Comparison of ENCODE assay signal across 10 mouse cellular contexts in the genomic region with DNA sequence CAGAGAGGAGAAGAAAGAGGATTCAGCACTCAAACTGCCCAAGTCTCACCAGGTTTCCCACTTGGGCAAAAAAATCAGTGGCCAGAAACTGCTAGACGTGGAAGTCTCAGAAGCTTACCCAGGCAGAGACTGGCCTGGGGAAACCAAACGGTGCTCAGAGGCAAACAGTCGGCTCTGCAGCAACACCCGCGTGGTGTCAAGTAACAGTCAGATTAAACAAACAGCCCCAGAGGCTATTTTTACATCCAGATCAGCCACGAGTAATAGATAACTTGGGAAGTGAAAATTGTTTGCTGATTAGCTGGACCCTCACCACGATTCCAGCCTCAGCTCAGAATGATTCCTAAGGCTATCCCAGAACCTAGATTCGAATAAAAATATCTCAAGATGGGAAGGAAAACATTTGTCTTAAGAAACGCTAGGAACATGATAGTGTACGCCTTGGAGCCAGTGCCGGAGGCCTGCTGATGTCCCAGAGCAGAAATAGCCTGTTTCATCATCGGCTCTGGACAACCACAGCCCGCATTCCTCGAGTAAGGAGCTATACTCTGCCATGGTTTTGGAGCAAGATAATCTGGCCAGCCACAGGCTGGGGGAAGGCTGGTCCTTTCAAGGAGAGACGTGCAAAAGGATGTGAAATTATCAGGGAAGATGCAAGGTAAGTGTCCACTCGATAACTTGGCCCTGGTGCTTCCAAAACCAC. TPM values are rescaled to one million over a fixed set of nuclear protein-coding genes. Genes with fewer than 3 reads are reported as not detected.
A peak's percentile ranks its signal among the peaks of the same experiment; 100 is the strongest.
DNase-seq lines count a peak whose midpoint lies in the region; ATAC-seq and TF ChIP-seq lines count a peak whose summit lies in the region.
"Had no signal": no experiment of that assay in that cellular context is flagged by ENCODE, and none has a peak within 500 bp of the region (broad histone marks: within the 10 kb centered on the region; RNA-seq: fewer than 3 reads in every experiment).

TSS of gene 3425401B19Rik (minus strand) at position 170 of the 703 bp plus-strand sequence.

- no peaks in the 10 kb centered on the region for H3K9me3 ChIP-seq in intestine, embryonic 14.5 days (ENCODE audit: control insufficient read depth, low read length)
- H3K9me3 ChIP-seq in intestine, embryonic 15.5 days = no peaks in the 10 kb centered on the region
- H3K9me3 ChIP-seq in embryonic facial prominence, embryonic 14.5 days (ENCODE audit: control insufficient read depth, low read length) = no peaks in the 10 kb centered on the region
- H3K9me3 ChIP-seq in heart, embryonic 13.5 days = no peaks in the 10 kb centered on the region
- H3K9me3 ChIP-seq in midbrain, embryonic 15.5 days = no peaks in the 10 kb centered on the region

- no peak within 1 kb of the TSS for H3K4me3 ChIP-seq in intestine, embryonic 14.5 days (ENCODE audit: low read depth, low read length)
- H3K4me3 ChIP-seq in intestine, embryonic 15.5 days (replicated peaks) = no peak within 1 kb of the TSS
- no peak within 1 kb of the TSS for H3K4me3 ChIP-seq in embryonic facial prominence, embryonic 14.5 days (ENCODE audit: low read depth, low read length)
- peak within 1 kb of the TSS; percentile 62 for H3K4me3 ChIP-seq in heart, embryonic 13.5 days
- no peak within 1 kb of the TSS for H3K4me3 ChIP-seq in midbrain, embryonic 15.5 days
- H3K4me3 ChIP-seq in left cerebral cortex, adult 2 months = no peak within 1 kb of the TSS

- intact Hi-C loops in left cerebral cortex, adult 2 months (cut with DNase I) = no loop called here

- no peaks in the 10 kb centered on the region for H3K36me3 ChIP-seq in intestine, embryonic 14.5 days (ENCODE audit: control insufficient read depth, insufficient read depth, low read length)
- no peaks in the 10 kb centered on the region for H3K36me3 ChIP-seq in intestine, embryonic 15.5 days
- H3K36me3 ChIP-seq in embryonic facial prominence, embryonic 14.5 days (ENCODE audit: control insufficient read depth, insufficient read depth, low read length) = no peaks in the 10 kb centered on the region
- H3K36me3 ChIP-seq in heart, embryonic 13.5 days = no peaks in the 10 kb centered on the region
- H3K36me3 ChIP-seq in midbrain, embryonic 15.5 days (replicated peaks) = no peaks in the 10 kb centered on the region

- peak within 1 kb of the TSS; percentile 36; the same call in 1 of the 2 replicates for H3K4me2 ChIP-seq in intestine, embryonic 14.5 days (ENCODE audit: low read length)
- H3K4me2 ChIP-seq in intestine, embryonic 15.5 days (replicated peaks) = no peak within 1 kb of the TSS
- H3K4me2 ChIP-seq in embryonic facial prominence, embryonic 14.5 days (ENCODE audit: low read depth, low read length) = peak within 1 kb of the TSS; percentile 1; the same call in 1 of the 2 replicates
- peak within 1 kb of the TSS; percentile 70 for H3K4me2 ChIP-seq in heart, embryonic 13.5 days
- H3K4me2 ChIP-seq in midbrain, embryonic 15.5 days = peak within 1 kb of the TSS; percentile 37

- H3K9ac ChIP-seq in intestine, embryonic 14.5 days (ENCODE audit: low read length) = no peak within 1 kb of the TSS
- H3K9ac ChIP-seq in intestine, embryonic 15.5 days = no peak within 1 kb of the TSS
- H3K9ac ChIP-seq in embryonic facial prominence, embryonic 14.5 days (ENCODE audit: low read depth, low read length) = peak within 1 kb of the TSS; percentile 41; the same call in 1 of the 2 replicates
- H3K9ac ChIP-seq in heart, embryonic 13.5 days = peak within 1 kb of the TSS; percentile 88
- no peak within 1 kb of the TSS for H3K9ac ChIP-seq in midbrain, embryonic 15.5 days

- no peak within 1 kb of the TSS for H3K27ac ChIP-seq in intestine, embryonic 14.5 days (ENCODE audit: low read depth)
- no peak within 1 kb of the TSS for H3K27ac ChIP-seq in intestine, embryonic 15.5 days
- H3K27ac ChIP-seq in embryonic facial prominence, embryonic 14.5 days (replicated peaks; ENCODE audit: low read depth, low read length) = no peak within 1 kb of the TSS
- H3K27ac ChIP-seq in heart, embryonic 13.5 days (replicated peaks) = peak within 1 kb of the TSS; percentile 97
- no peak within 1 kb of the TSS for H3K27ac ChIP-seq in midbrain, embryonic 15.5 days
- H3K27ac ChIP-seq in left cerebral cortex, adult 2 months = no peak within 1 kb of the TSS

- no peak for TF ChIP-seq CTCF in left cerebral cortex, adult 2 months (IDR thresholded peaks at IDR 0.05)

- ATAC-seq in intestine, embryonic 14.5 days (replicated peaks; ENCODE audit: low FRiP score, low TSS enrichment, low read depth) = no peak
- no peak for ATAC-seq in intestine, embryonic 15.5 days
- no peak for ATAC-seq in embryonic facial prominence, embryonic 14.5 days (ENCODE audit: low read depth)
- no peak for ATAC-seq in heart, embryonic 13.5 days (ENCODE audit: extremely low read depth, insufficient number of reproducible peaks, low FRiP score, low TSS enrichment)
- ATAC-seq in midbrain, embryonic 15.5 days (replicated peaks) = no peak
- ATAC-seq in activated CD4-positive, CD25-positive, alpha-beta regulatory T cell, adult 4 months = no peak

- H3K27me3 ChIP-seq in intestine, embryonic 14.5 days (replicated peaks; ENCODE audit: control insufficient read depth, insufficient read depth, low read length) = no peaks in the 10 kb centered on the region
- H3K27me3 ChIP-seq in intestine, embryonic 15.5 days (replicated peaks) = no peaks in the 10 kb centered on the region
- no peaks in the 10 kb centered on the region for H3K27me3 ChIP-seq in embryonic facial prominence, embryonic 14.5 days (replicated peaks; ENCODE audit: control insufficient read depth, insufficient read depth, low read length)
- H3K27me3 ChIP-seq in heart, embryonic 13.5 days (replicated peaks) = peaks cover 3% of the 10 kb centered on the region; the same call in 1 of the 2 replicates
- H3K27me3 ChIP-seq in midbrain, embryonic 15.5 days (replicated peaks) = no peaks in the 10 kb centered on the region

- 33% methylated on average over 16 of the region's 16 CpGs for WGBS in intestine, embryonic 14.5 days
- 39% methylated on average over 16 of the region's 16 CpGs for WGBS in intestine, embryonic 15.5 days
- WGBS in embryonic facial prominence, embryonic 14.5 days = 37% methylated on average over 16 of the region's 16 CpGs
- WGBS in heart, embryonic 13.5 days = 13% methylated on average over 16 of the region's 16 CpGs
- 69% methylated on average over 16 of the region's 16 CpGs for WGBS in midbrain, embryonic 15.5 days

- H3K4me1 ChIP-seq in intestine, embryonic 14.5 days (replicated peaks; ENCODE audit: control insufficient read depth, insufficient read depth, low read length) = peaks cover 3% of the 10 kb centered on the region; the same call in 1 of the 2 replicates
- H3K4me1 ChIP-seq in intestine, embryonic 15.5 days (replicated peaks) = peaks cover 13% of the 10 kb centered on the region; the same call in 1 of the 2 replicates
- H3K4me1 ChIP-seq in embryonic facial prominence, embryonic 14.5 days (ENCODE audit: control insufficient read depth, insufficient read depth, low read length) = no peaks in the 10 kb centered on the region; the same call in none of the 2 replicates
- H3K4me1 ChIP-seq in heart, embryonic 13.5 days = peaks cover 49% of the 10 kb centered on the region
- H3K4me1 ChIP-seq in midbrain, embryonic 15.5 days = peaks cover 14% of the 10 kb centered on the region

- DNase-seq in intestine, embryonic 14.5 days (ENCODE audit: low spot score) = no peak
- peak; percentile 54 for DNase-seq in embryonic facial prominence, embryonic 14.5 days (ENCODE audit: low spot score)
- DNase-seq in adrenal gland, postnatal 25 days = no peak
- no peak for DNase-seq in left cerebral cortex, adult 2 months (ENCODE audit: extremely low spot score in 1 of 2, low spot score in 2 of 2)
- DNase-seq: adrenal gland, postnatal 10 days had no signal

RNA-seq across cellular contexts. Expression of gene 3425401B19Rik, which starts in this region (rescaled TPM):
- 0.05 and 0.17 TPM in 2 replicates for polyA plus RNA-seq in intestine, embryonic 14.5 days (2014; fragmentation: Nextera tagmentation; extraction: Ambion mirVana)
- polyA plus RNA-seq in intestine, embryonic 15.5 days (2015; fragmentation: Nextera tagmentation; extraction: Ambion mirVana) = 0.08 and 0.20 TPM in 2 replicates
- 2.9 and 3.1 TPM in 2 replicates for polyA plus RNA-seq in embryonic facial prominence, embryonic 14.5 days (2014; fragmentation: Nextera tagmentation; extraction: Ambion mirVana)
- 8.5 and 10.6 TPM in 2 replicates for polyA plus RNA-seq in heart, embryonic 13.5 days (2015; fragmentation: Nextera tagmentation; extraction: Ambion mirVana)
- 0.03 TPM in 1 of 2 replicates, not detected in the other for polyA plus RNA-seq in midbrain, embryonic 15.5 days (2015; fragmentation: Nextera tagmentation; extraction: Ambion mirVana)
- 0.36 TPM in 1 of 2 replicates, not detected in the other for total RNA-seq in adrenal gland, postnatal 25 days (2021)
- polyA plus RNA-seq in activated CD4-positive, CD25-positive, alpha-beta regulatory T cell, adult 4 months (2017; shearing (Covaris generic)) = not detected
- under 1 TPM; 0.07 to 0.20 TPM for total RNA-seq in left cerebral cortex, adult 2 months (2021)
- total RNA-seq: monocyte, adult 5-6 weeks had no signal

Comparison
In these comparisons a context has a peak if more than half of its experiments do, and no peak if none do; other contexts are left out.
1. H3K9ac ChIP-seq: peak in embryonic facial prominence, embryonic 14.5 days (single experiment) and heart, embryonic 13.5 days (single experiment); none in intestine, embryonic 14.5 days (single experiment), intestine, embryonic 15.5 days (single experiment) and midbrain, embryonic 15.5 days (single experiment).